Comparison of ENCODE assay signal across 8 mouse cellular contexts in the genomic region with DNA sequence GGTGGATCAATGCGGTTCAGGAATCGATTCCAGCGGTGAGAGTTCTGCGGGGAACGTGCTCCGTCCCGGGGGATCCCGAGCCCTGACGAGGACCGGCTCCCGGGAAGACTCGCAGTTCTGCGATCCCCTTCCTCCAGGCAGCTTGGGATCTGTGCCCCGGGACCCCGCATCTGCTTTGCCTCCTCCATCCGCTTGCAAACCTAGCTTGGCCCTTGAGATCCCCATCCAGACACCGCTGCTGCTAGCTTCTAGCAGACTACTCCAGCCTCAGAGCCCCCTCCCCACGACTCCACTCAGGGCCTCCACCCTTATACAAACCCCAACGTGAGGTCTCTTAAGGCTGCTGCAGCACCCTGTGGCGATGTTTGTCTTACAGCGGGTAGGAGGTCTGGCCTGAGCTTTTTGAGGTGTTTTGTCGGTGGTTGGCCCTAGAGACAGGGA. TPM values are rescaled to one million over a fixed set of nuclear protein-coding genes. Genes with fewer than 3 reads are reported as not detected.
A peak's percentile ranks its signal among the peaks of the same experiment; 100 is the strongest.
DNase-seq lines count a peak whose midpoint lies in the region; ATAC-seq and TF ChIP-seq lines count a peak whose summit lies in the region.

No protein-coding gene starts in this region.

- peak overlapping the region; percentile 86 for H3K4me3 ChIP-seq in cerebellum, adult 2 months (replicated peaks; ENCODE audit: insufficient read depth, low read depth, low read length)
- peak overlapping the region; percentile 89 for H3K4me3 ChIP-seq in spleen, adult 2 months (ENCODE audit: extremely low read depth, insufficient read depth, insufficient read length)
- peak overlapping the region; percentile 84 for H3K4me3 ChIP-seq in hindbrain, embryonic 12.5 days
- peak overlapping the region; percentile 68 for H3K4me3 ChIP-seq in midbrain, embryonic 11.5 days (ENCODE audit: low read depth, low read length)

- peak overlapping the region; percentile 93 for H3K9ac ChIP-seq in hindbrain, embryonic 12.5 days
- H3K9ac ChIP-seq in midbrain, embryonic 11.5 days (ENCODE audit: low read length), result peak overlapping the region; percentile 82

- ATAC-seq in hindbrain, embryonic 12.5 days (ENCODE audit: low FRiP score), result peak; percentile 69; the same call in 1 of the 2 replicates
- ATAC-seq in midbrain, embryonic 11.5 days (ENCODE audit: low FRiP score), result no peak; the same call in 1 of the 2 replicates
- ATAC-seq in erythroid progenitor cell, adult 5-6 weeks (replicated peaks; ENCODE audit: low FRiP score, poor library complexity, severe bottlenecking), result no peak

- TF ChIP-seq CTCF in cerebellum, adult 2 months (IDR thresholded peaks at IDR 0.05; ENCODE audit: borderline replicate concordance, insufficient read depth, low read depth, low read length), result no peak
- no peak for TF ChIP-seq CTCF in spleen, adult 2 months (IDR thresholded peaks at IDR 0.05; ENCODE audit: extremely low read depth, insufficient read depth, insufficient read length, insufficient replicate concordance)

- no peak overlapping the region; the same call in 1 of the 2 replicates for H3K27ac ChIP-seq in cerebellum, adult 2 months (ENCODE audit: insufficient read depth, low read length)
- peak overlapping the region; percentile 85 for H3K27ac ChIP-seq in spleen, adult 2 months (ENCODE audit: insufficient read depth, low read length)
- peak overlapping the region; percentile 92 for H3K27ac ChIP-seq in hindbrain, embryonic 12.5 days
- peak overlapping the region; percentile 52 for H3K27ac ChIP-seq in midbrain, embryonic 11.5 days (ENCODE audit: low read depth, low read length)

- no peaks in the 10 kb centered on the region for H3K4me1 ChIP-seq in cerebellum, adult 2 months (ENCODE audit: control insufficient read depth, insufficient read depth, low read length)
- H3K4me1 ChIP-seq in spleen, adult 2 months (ENCODE audit: control insufficient read depth, insufficient read depth, insufficient read length), result peaks cover 17% of the 10 kb centered on the region
- peaks cover 17% of the 10 kb centered on the region for H3K4me1 ChIP-seq in hindbrain, embryonic 12.5 days
- peaks cover 7% of the 10 kb centered on the region for H3K4me1 ChIP-seq in midbrain, embryonic 11.5 days (ENCODE audit: control insufficient read depth, insufficient read depth, low read length)

- H3K36me3 ChIP-seq in spleen, adult 2 months (ENCODE audit: control insufficient read depth, insufficient read depth, low read length), result no peaks in the 10 kb centered on the region
- no peaks in the 10 kb centered on the region for H3K36me3 ChIP-seq in hindbrain, embryonic 12.5 days
- H3K36me3 ChIP-seq in midbrain, embryonic 11.5 days (ENCODE audit: control insufficient read depth, insufficient read depth, low read length), result no peaks in the 10 kb centered on the region

- TF ChIP-seq POLR2A in cerebellum, adult 2 months (IDR thresholded peaks at IDR 0.05; ENCODE audit: borderline replicate concordance, insufficient read depth, low read length), result no peak
- no peak for TF ChIP-seq POLR2A in spleen, adult 2 months (IDR thresholded peaks at IDR 0.05; ENCODE audit: low read depth, low read length)

- no peak for DNase-seq in cerebellum, adult 2 months
- DNase-seq in cerebellum, postnatal 10 days, result no peak
- no peak for DNase-seq in spleen, adult 2 months (ENCODE audit: low read depth in 1 of 2, low spot score in 2 of 2)
- DNase-seq in spleen, postnatal 36 days (ENCODE audit: low spot score in 2 of 2), result no peak
- peak; percentile 98 for DNase-seq in midbrain, embryonic 11.5 days (ENCODE audit: low spot score, missing footprints)
- no peak for DNase-seq in ovary, postnatal 10 days (ENCODE audit: low spot score)

- no peaks in the 10 kb centered on the region for H3K27me3 ChIP-seq in cerebellum, adult 2 months (ENCODE audit: control insufficient read depth, insufficient read depth, low read length)
- no peaks in the 10 kb centered on the region for H3K27me3 ChIP-seq in spleen, adult 2 months (ENCODE audit: control insufficient read depth, insufficient read depth, low read length)
- H3K27me3 ChIP-seq in hindbrain, embryonic 12.5 days, result no peaks in the 10 kb centered on the region
- H3K27me3 ChIP-seq in midbrain, embryonic 11.5 days (ENCODE audit: control insufficient read depth, insufficient read depth, low read length), result no peaks in the 10 kb centered on the region

- no peaks in the 10 kb centered on the region for H3K9me3 ChIP-seq in hindbrain, embryonic 12.5 days (replicated peaks)
- H3K9me3 ChIP-seq in midbrain, embryonic 11.5 days (ENCODE audit: control insufficient read depth, low read length), result no peaks in the 10 kb centered on the region

- WGBS in cerebellum, adult 2 months, result under 1% methylated on average over 22 of the region's 22 CpGs
- under 1% methylated on average over 22 of the region's 22 CpGs for WGBS in spleen, adult 2 months
- 0% methylated on average over 22 of the region's 22 CpGs for WGBS in hindbrain, embryonic 12.5 days
- WGBS in midbrain, embryonic 11.5 days, result 2% methylated on average over 22 of the region's 22 CpGs

- peak overlapping the region; percentile 90 for H3K4me2 ChIP-seq in hindbrain, embryonic 12.5 days (replicated peaks)
- peak overlapping the region; percentile 57 for H3K4me2 ChIP-seq in midbrain, embryonic 11.5 days

RNA-seq across cellular contexts. Expression of gene Mmd, which starts 0.5 kb away (rescaled TPM):
- 27.3 and 28.4 TPM in 2 replicates for polyA plus RNA-seq in cerebellum, adult 2 months (2012; rRNA removed)
- 9.6 and 14.8 TPM in 2 replicates for polyA plus RNA-seq in spleen, adult 2 months (2012; rRNA removed)
- polyA plus RNA-seq in hindbrain, embryonic 12.5 days (2016; fragmentation: Nextera tagmentation; extraction: Ambion mirVana), result 76.7 and 76.8 TPM in 2 replicates
- polyA plus RNA-seq in midbrain, embryonic 11.5 days (2014; fragmentation: Nextera tagmentation; extraction: Ambion mirVana), result 48.1 and 51.9 TPM in 2 replicates
- total RNA-seq in erythroid progenitor cell, adult 5-6 weeks (2015; ENCODE audit: low replicate concordance), result 6.3 and 6.8 TPM in 2 replicates
- total RNA-seq in erythroid progenitor cell, adult 5-6 weeks (2017; ENCODE audit: low replicate concordance), result 2.6 and 7.0 TPM in 2 replicates
